Mouse (Mus musculus) neural tube, embryonic 10.5 days (tissue): Measurements from ENCODE around the gene Samhd1.

Experiments
- DNase-seq: peaks from one replicate; pipeline ENCODE4 v3.0.0-alpha.2; 2017; ENCODE audit warnings: low spot score; ENCODE audit errors: extremely low spot score

Gene Samhd1

DNA sequence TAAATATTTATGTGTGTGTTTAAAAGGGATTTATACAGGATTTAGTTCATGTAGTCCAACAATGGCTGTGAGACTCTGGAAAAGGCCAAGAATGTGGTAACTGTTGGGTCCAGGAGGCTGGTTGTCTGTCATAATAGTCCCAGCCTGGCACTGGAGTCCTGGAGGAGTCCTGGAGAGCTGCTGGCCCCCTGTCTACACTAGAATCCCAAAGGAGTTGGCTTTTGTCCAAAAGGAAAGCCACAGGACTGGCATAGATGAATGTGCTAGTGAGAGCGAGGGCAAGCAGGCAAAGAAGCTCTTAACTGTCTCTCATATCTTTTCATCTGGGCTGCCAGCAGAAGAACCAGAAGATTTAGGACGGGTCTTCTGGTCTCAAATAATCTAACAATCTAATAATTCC lies 1.6 kb upstream of the Samhd1 start:
- no peak for DNase-seq

DNA sequence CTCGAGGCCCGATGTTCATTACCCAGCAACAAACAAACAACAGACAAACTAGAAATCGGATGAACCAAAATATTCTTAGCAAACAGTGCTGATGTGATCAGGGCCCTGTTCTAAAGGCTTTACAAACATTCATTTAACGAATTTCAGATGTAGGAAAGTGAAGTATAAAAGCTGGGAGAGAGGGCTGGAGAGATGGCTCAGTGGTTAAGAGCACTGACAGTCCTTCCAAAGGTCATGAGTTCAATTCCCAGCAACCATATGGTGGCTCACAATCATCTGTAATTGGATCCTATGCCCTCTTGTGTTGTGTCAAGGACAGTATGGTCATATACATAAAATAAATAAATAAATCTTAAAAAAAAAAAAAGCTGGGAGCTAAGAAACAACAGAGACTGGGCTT lies 1.1 kb upstream of the Samhd1 start:
- no peak for DNase-seq

DNA sequence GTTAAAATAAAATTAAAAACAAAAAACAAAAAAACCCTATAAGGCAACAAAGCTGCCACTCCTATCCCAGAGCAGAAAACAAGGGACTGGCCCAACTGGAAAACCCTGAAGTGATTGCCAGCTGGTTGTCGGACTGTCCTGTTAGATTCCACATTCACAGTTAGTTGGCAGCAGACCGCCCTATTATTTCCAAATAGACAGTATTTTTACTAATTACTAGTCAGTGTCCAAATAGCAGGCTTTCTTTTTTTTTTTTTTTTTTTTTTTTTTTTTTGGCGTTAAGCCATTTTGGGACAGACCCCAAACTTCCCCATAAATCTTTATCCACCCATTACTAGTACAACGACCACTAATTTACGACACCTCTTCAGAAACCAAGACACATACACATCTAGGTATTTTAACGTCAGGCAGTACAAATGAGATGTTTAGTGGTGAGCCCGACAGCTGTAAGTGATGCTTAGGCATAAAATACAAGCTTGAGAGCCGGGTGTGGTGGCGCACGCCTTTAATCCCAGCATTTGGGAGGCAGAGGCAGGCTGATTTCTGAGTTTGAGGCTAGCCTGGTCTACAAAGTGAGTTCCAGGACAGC lies 560 bp upstream of the Samhd1 start:
- no peak for DNase-seq

DNA sequence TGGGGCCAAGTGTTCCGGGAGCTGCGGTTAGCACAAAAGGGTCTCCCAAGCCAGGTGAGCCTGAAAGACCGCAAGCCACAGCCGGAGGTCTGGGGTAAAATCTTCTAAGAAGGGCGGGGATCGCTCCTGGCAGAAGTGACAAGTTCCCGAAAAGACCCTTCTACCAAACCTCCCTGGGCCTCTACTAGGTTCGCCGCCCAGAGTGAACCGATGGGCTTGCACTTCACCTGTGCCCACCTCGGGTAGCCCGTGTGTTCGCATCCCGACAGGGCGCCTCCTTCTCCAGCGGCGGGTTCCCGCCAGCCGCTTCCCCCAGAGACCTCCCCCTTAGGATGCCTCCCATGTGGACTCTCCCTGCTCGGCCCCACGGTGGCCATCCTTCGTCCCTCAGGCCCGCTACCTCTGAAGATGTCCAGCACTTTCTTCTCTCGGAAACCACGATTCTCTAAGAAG lies 560 bp downstream of the Samhd1 start:
- DNase-seq = no peak

DNA sequence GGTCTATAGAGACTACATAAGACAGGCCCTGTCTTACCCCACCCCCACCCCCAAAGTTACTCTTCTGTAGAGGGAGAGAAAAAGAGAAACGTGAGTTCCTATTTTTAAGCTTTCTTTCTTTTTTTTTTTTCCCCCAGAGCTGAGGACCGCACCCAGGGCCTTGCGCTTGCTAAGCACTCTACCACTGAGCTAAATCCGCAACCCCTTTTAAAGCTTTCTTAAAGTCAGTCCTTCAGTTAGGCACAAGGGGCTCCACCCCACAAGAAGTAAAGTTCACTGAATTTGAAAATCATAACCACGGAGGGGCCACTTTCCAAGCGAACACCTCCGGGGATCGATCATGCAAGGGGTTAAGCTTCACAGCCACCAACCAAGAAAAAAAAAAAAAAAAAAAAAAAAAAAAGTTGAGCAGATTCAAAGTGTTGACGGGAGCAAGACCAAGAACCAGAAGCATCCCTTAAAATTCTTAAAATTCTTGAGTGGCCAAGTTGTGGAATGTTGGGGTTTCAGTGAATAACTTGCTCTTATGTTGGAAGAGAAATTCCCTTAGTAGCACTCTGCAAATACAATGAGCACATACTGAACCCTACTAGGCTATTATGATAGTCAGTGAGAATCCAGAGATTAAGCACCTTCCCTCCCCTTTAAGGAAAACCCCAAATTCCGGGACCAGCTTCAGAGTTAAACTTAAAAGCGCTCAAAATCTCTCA lies 1.1 kb downstream of the Samhd1 start:
- DNase-seq = no peak

DNA sequence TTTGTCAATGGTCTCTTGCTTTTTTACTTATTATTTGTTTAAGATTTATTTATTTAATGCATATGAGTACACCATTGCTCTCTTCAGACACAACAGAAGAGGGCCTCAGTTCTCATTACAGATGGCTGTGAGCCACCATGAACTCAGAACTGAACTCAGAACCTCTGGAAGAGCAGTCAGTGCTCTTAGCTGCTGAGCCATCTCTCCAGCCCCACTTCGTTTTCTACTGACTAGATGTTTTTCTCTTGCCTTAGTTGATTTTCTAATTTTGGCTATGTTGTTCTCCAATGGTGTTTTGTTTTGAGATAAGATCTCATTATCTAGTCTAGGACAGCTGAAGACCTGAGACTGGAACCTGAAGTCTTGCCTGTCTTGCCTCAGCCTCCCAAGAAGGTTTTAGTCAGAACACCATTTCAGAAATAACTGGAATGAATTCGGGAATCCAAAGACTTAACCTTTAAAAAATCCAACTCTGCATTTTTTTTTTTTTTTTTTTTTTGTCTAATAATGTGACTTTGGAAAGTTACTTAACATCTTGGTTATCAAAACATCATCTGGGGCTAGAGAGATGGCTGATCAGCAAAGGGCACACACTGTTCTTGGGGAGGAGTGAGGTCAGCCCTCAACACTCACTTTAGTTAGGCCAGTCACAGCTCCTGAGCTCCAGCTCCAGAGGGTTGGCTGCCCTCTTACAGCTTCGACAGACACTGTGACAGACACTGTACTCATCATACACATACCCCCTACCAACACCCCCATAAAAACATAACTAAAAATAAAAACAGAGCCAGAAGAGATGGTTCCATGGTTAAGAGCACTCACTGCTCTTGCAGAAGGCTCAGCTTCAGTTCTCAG lies 2.2 kb downstream of the Samhd1 start:
- no peak for DNase-seq

DNA sequence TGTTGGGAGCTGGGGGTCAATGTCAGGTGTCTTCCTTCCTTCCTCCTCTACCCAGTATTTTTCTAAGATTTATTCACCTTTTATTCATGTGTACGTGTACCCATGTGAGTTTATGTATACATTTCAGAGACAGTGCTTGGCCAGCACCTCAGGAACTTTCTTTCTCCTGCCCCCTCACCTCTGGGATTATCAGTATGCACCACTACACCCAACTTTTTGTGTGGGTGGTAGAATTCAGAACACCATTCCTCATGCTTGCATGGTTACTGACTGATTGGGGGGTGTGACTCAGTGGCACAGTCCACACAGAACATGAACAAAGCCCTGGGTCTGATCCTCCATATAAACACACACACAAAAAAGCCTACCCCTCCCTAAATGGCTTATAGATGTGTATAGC lies 3.0 kb downstream of the Samhd1 start:
- DNase-seq = no peak

DNA sequence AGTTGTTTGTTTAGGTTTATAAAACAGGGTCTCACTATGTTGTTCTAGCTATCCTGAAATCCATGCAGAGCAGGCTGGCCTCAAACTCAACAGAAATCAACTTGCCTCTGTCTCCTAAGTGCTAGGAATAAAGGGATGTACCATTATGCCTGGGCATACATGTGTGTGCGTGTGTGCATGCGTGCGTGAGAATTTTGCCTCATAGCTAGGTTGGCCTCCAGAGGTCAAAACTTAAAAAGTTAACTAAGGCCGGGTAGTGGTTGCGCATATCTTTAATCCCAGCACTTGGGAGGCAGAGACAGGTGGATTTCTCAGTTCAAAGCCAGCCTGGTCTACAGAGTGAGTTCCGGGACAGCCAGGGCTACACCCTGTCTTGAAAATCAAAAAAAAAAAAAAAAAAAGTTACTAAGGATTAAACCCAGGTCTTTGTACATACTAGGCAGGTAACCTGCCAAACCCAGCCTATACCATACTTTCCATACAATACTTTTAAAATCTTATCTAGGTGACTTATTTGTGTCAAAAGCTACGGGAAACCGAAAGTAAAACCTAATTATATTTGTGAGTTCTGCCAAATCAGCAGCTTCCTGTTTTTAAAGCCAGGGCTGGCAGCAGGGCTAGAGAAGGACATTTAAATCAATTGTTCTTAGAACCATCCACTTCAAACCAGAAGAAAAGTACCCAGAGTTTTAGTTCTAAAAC lies 4.1 kb downstream of the Samhd1 start:
- no peak for DNase-seq

DNA sequence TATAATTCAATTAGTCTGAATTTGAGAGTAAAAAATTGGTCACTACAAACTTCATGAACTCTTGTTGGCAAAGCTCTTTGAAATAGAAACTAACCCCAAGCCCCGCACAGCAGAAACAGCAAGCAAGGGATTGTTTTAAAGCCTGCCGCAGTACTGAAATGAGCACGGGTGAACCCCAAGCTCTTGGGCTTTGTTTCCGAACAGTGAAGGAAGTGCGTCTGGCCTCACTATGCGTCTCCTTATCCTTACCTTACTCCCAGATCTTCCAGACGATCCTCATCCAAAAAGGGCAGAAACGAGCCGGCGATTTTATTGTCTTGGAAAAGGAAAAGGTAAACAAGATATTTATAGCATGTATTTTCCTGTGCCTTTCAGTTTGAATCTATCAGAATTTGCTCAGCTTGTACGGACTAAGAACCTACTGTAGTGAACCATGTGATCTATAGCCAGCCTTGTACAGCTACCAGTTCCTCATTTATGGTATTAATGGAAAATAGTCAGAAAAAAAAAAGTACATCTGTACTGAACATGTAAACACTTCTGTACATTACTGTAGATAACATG lies 5.4 kb downstream of the Samhd1 start:
- no peak for DNase-seq

DNA sequence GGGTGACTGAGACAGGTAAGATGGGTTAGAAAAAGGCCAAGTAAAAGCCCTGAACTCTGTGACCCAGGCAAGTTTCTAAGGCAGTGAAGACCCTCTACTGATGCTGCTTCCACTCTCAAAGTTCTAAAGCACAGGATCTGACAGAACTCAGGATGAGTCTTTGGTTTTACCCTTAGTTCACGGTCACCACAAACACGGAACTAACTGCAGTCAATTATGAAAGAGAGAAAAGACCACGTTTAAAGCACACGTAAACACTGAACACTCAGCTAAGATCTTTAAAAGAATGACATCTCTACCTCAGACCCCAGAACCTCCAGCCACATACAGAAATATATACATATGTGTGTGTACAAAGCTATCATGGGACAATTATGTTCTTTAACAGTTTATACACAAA lies 6.0 kb downstream of the Samhd1 start:
- no peak for DNase-seq

DNA sequence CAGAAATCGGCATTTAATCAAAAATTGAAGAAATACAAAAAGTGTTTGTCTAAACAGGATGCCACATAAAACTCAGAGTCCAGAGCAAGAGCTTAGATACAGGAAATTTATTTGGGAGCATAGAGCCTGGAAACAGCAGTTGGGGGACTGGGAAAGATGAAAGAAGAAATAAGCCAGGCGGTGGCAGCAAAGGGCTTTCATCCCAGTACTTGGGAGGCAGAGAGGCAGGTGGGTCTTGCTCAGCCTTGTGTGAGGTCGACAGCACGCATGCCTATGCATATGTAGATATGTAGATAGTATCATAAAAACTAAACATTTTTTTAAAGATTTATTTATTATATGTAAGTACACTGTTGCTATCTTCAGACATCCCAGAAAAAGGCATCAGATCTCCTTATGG lies 7.0 kb downstream of the Samhd1 start:
- no peak for DNase-seq

DNA sequence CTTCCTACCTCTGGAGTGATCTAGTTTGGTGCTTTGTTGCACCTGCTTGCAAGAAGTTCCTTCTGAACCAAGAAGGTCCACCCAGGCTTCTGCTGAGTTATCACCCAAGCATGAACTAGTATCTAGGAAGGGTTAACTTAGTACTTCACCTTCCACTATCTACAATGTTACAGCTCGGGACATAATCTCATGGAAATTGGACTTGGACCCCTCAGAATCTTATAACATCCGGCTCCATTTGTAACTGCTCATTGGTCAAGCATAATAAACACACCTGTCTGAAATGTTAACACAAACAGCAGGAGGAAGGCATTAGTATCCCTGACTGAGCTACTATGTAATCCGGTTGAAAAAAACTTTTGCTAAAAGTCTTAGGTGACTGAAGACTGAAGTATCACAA lies 7.7 kb downstream of the Samhd1 start:
- DNase-seq = no peak

DNA sequence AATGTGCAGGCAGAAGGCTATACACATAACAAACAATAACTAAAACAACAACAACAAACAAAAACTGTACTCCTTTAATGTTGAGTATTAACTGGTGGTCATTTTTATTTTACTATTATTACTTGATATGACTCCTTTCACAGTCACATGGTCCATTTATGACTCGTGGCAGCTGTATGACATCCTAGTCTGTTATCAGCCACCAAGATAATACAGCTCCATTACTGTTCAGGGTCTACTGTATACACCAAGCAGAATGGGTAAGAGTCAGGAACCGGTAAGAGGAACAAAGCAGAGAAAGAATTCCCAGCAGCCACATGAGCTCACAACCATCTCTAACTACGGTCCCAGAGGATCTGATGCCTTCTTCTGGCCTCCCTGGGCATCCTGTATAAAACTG lies 9.8 kb downstream of the Samhd1 start:
- DNase-seq = no peak

DNA sequence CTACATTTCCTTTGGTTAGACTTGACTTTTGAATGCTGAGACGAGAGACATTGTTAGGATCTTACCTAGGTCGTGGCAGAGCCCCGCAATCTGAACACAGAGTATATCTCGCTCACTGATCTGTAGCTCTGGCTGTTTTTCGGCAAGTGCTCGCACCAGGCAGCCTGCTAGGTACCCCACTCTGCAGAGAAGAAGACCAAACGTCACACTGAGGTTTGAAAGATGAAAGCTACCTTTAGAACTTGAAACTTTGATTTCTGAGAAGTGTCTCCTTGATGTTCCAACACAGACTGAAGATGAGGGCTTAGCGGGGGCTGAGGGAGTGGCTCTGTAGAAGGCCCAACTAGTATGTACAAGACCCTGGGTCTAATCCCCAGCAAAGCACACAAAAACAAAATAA lies 13.3 kb downstream of the Samhd1 start:
- DNase-seq = no peak

DNA sequence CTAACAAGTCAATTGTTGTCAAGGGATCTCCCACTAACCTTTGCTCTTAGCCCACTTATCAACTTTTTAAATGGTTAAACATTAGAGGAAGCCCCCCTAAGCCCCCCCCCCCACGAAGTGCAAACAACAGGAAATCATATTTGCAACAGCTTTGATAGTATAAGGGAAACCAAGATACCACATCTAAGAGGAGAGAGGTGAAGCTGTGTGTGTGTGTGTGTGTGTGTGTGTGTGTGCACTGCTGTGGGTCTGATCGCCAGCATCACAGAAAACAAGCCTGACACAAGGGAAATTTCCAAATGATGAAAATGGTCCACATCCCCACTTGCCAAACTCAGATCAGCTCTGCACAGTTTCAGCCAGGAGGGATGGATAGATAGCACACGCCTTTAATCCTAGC lies 16.0 kb downstream of the Samhd1 start:
- no peak for DNase-seq

DNA sequence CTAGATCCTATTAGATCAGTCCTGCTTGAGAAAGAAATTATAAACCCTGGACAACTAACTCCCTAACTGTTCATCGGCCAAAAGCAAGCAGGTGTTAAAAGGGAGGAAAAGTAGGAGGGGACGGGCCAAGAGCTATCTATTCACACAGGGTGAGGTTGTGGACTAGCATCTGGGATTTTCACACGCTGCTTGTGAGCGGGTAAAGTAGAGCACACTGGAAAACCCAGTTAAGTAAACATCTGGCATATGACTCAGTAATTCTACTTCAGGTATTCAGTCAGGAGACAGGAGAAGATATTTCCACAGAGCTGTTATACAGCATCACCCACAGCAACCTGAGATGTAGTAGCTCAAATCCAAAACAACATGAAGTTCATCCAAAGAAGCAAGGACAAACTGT lies 16.5 kb downstream of the Samhd1 start:
- DNase-seq = no peak

DNA sequence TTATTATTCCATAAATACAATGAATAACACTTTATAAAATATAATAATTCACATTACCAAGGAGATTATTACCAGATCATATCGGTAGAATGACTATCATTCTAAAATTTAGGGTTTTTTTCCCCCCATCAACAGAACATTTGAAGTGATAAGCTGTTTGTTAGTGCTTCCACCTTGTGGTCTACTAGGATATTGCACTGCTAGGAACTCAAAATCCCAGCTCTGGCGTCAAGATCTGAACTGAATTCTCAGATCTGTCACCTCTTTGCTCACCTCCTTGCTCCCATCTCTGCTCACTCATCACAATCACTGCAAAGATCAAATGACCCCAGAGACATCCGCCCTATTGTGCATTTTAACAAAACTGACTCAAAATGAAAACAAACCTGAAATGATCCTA lies 18.1 kb downstream of the Samhd1 start:
- no peak for DNase-seq

DNA sequence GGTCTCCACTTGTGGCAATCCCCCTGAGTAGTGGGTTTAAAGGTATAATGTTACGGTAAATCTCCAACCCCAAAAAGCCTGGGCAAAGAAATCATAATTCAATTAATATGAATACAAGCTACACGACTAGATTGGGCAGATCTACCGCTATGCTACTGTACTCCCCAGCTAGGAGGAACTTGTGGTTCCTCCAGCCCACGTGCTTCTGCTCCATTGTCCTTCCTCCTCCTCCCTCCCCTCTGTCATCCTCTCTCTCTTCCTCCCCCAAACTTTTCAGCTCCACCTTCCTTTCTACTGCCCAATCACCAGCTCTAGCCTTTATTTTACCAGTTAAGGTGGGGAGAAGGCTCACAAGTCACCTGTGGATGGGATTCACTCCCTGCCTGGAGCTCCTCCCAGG lies 26.8 kb downstream of the Samhd1 start:
- no peak for DNase-seq

DNA sequence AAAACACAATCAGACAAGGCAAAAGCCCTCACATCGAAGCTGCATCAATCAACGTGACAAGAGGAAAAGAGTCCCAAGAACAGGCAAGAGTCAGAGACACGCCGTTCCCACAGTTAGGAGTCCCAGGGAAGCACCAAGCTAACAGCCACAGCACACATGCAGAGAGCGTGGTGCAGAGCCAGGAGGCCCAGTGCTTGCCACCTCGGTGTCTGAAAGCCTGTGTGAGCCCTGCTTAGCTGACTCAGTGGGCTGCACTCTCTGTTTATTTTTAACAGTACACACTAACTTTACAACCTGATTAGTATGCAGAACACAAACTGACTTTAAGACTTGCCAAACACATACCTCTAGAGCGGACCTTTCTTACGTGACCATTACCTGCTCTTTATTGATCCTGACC lies 30.6 kb downstream of the Samhd1 start:
- no peak for DNase-seq

DNA sequence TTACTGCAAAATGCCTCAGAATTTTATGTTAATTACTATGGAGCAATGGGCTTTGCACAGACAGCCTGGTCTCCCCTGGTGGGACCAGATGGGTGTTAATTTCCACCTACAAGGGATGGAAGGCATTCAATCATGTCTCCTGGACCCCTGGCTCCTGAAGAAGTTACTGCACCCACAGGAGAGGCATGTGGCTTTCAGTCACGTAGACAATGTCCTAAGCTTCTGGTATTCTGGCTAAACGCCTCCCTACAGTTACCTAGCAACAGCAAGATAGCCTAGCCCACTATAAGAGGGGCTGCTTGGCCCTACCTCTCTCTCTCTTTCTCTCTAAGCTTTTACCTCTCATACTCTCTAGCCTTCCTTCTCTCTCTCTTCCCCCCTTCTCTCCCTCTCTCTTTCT lies 32.8 kb downstream of the Samhd1 start:
- no peak for DNase-seq

DNA sequence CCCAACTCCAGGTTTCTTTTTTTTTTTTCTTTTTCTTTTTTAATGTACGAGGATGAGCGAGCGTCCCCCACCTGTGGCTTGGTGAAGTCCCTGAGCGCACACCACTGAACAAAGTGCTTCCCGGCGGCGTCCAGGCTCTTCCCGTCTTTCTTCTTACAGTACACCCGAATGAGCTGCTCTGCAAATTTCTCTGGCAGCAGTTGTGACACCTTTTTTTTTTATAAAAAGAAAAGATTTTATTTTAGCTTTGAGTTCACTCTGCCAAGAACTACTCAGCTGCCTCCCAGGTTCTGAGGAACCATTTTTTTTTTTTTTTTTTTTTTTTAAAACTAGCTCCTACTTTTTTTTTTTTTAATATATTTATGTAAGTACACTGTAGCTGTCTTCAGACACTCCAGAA lies 33.4 kb downstream of the Samhd1 start:
- no peak for DNase-seq

DNA sequence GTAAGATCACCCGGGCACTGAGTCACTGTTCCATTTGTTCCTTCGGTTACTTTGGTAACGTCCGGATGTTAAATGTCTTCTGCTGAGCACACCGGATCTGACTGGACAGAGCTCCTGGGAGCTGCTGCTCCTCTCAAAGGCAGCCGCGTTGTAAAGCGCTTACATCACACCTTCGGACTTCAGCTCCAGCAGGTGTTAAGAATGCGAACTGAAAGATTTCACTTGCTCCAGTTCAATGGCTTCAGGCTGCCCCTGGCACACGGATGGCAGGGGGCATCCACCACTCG lies 34.8 kb downstream of the Samhd1 start:
- DNase-seq = no peak
